Mouse (Mus musculus) forebrain, embryonic 13.5 days (tissue): ENCODE data around the gene Fbxo36. TPM values are rescaled to one million over a fixed set of nuclear protein-coding genes. Genes with fewer than 3 reads are reported as not detected.

ENCODE experiments used
- ATAC-seq: fragments of 200-750 bp; cut with Nextera tagmentation; 2 replicates; pipeline ENCODE4 v1.8.0; 2017
- H3K27ac ChIP-seq: fragments of 300-500 bp; sonication (generic); 2 replicates; pipeline ENCODE4 v1.5.1; 2015; ENCODE audit warnings: inconsistent platforms, mild to moderate bottlenecking, moderate library complexity
- H3K27me3 ChIP-seq: fragments of 300-500 bp; sonication (generic); 2 replicates; pipeline ENCODE4 v1.6.1; 2015; ENCODE audit warnings: mild to moderate bottlenecking, inconsistent platforms
- H3K36me3 ChIP-seq: fragments of 300-500 bp; sonication (generic); 2 replicates; pipeline ENCODE4 v1.6.1; 2015; ENCODE audit warnings: mild to moderate bottlenecking, inconsistent platforms; ENCODE audit not compliant: poor library complexity, severe bottlenecking
- H3K4me1 ChIP-seq: fragments of 300-500 bp; sonication (generic); 2 replicates; pipeline ENCODE4 v1.6.1; 2015; ENCODE audit warnings: inconsistent platforms
- H3K4me2 ChIP-seq: fragments of 300-500 bp; sonication (generic); 2 replicates; pipeline ENCODE4 v1.6.1; 2015; ENCODE audit warnings: inconsistent platforms, mild to moderate bottlenecking, moderate library complexity
- H3K4me3 ChIP-seq: fragments of 300-500 bp; sonication (generic); 2 replicates; pipeline ENCODE4 v1.5.1; 2015; ENCODE audit warnings: mild to moderate bottlenecking, inconsistent platforms
- H3K9ac ChIP-seq: fragments of 300-500 bp; sonication (generic); 2 replicates; pipeline ENCODE4 v1.6.1; 2015; ENCODE audit warnings: mild to moderate bottlenecking, inconsistent platforms
- H3K9me3 ChIP-seq: fragments of 300-500 bp; sonication (generic); replicated peaks from 2 replicates; pipeline ENCODE4 v1.6.1; 2016; ENCODE audit warnings: inconsistent platforms
- WGBS: fragments of 180-500 bp; shearing (Covaris S2); methylation state at CpG from one replicate; pipeline ENCODE4 v1.1.7; 2015; 5-methylcytosine and 5-hydroxymethylcytosine counted together
- polyA plus RNA-seq: library from polyadenylated mRNA; unstranded; fragments of >200 nt; fragmentation: Nextera tagmentation; extraction: Ambion mirVana; gene quantifications from 2 replicates; pipeline ENCODE4 v1.2.1, GENCODE M21; 2015

The Fbxo36 gene
- polyA plus RNA-seq, 1 experiment from 2014 or later, result 9.7 TPM

GRCm38 (mm10) chr1:84843366-84843765 lies 3.7 kb downstream of the Fbxo36 start:
- no peak overlapping the region for H3K4me2 ChIP-seq
- no peaks in the 10 kb centered on the region for H3K9me3 ChIP-seq
- H3K9ac ChIP-seq, result no peak overlapping the region
- 96% methylated on average over 2 of the region's 2 CpGs for WGBS
- peaks cover 6% of the 10 kb centered on the region; the same call in 1 of the 2 replicates for H3K36me3 ChIP-seq
- peaks cover 12% of the 10 kb centered on the region for H3K4me1 ChIP-seq
- no peak for ATAC-seq
- no peaks in the 10 kb centered on the region for H3K27me3 ChIP-seq
- no peak overlapping the region for H3K4me3 ChIP-seq
- H3K27ac ChIP-seq, result no peak overlapping the region

DNA sequence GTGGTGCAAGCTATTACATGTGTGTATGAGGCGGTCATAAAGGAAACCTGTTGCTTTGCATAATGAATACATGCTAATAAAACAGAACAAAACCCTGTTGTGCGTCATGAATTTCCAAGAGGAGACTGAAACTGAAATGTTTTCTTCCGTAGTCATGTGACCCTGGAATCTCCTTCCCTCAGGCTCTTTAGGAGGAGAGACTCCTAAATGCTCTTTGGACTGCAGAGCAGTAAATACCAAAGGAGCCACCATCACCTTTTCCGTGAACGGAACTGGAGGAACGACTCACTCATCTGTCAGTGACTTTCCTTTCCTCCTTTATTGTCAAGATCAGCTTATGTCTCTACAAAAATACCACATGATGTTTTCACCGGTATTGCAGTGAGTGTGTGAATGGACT lies 8.1 kb downstream of the Fbxo36 start:
- Histone ChIP-seq H3K27ac (no peak overlapping the region), H3K4me2 (no peak overlapping the region), H3K36me3 (peaks cover 6% of the 10 kb centered on the region; the same call in 1 of the 2 replicates), H3K4me1 (no peaks in the 10 kb centered on the region), H3K9me3 (no peaks in the 10 kb centered on the region), H3K4me3 (no peak overlapping the region), H3K9ac (no peak overlapping the region), H3K27me3 (no peaks in the 10 kb centered on the region)
- ATAC-seq, result no peak
- WGBS, result 97% methylated on average over 7 of the region's 7 CpGs

- ATAC-seq, result no peak
These were observed 8.7 kb downstream of the Fbxo36 start for GRCm38 (mm10) chr1:84848335-84848734.

GRCm38 (mm10) chr1:84848801-84849455 lies 9.3 kb downstream of the Fbxo36 start:
- Histone ChIP-seq H3K4me1 (no peaks in the 10 kb centered on the region), H3K27me3 (no peaks in the 10 kb centered on the region), H3K4me2 (no peak overlapping the region), H3K27ac (no peak overlapping the region), H3K36me3 (no peaks in the 10 kb centered on the region), H3K9ac (no peak overlapping the region), H3K9me3 (no peaks in the 10 kb centered on the region), H3K4me3 (no peak overlapping the region)
- ATAC-seq, result no peak
- 93% methylated on average over 6 of the region's 6 CpGs for WGBS

More at GRCm38 (mm10) chr1:84848335-84848734, 8.7 kb downstream of the Fbxo36 start:
- Histone ChIP-seq H3K9ac (no peak overlapping the region), H3K4me1 (no peaks in the 10 kb centered on the region), H3K27me3 (no peaks in the 10 kb centered on the region), H3K9me3 (no peaks in the 10 kb centered on the region), H3K36me3 (0 out of 2 replicates have a peak, but pooled peaks cover under 1% of the 10 kb centered on the region), H3K4me2 (no peak overlapping the region), H3K4me3 (no peak overlapping the region), H3K27ac (no peak overlapping the region)
- WGBS, result 93% methylated on average over 3 of the region's 3 CpGs

GRCm38 (mm10) chr1:84849804-84850203 lies 10.2 kb downstream of the Fbxo36 start:
- ATAC-seq, result no peak
- no peak overlapping the region for H3K4me3 ChIP-seq
- H3K4me1 ChIP-seq, result no peaks in the 10 kb centered on the region
- no peak overlapping the region for H3K4me2 ChIP-seq
- H3K9ac ChIP-seq, result no peak overlapping the region
- H3K27ac ChIP-seq, result no peak overlapping the region
- WGBS, result 95% methylated on average over 7 of the region's 7 CpGs
- H3K9me3 ChIP-seq, result no peaks in the 10 kb centered on the region
- H3K27me3 ChIP-seq, result no peaks in the 10 kb centered on the region
- H3K36me3 ChIP-seq, result no peaks in the 10 kb centered on the region

GRCm38 (mm10) chr1:84850471-84850870 lies 10.8 kb downstream of the Fbxo36 start:
- H3K27ac ChIP-seq, result no peak overlapping the region
- no peaks in the 10 kb centered on the region for H3K9me3 ChIP-seq
- no peak overlapping the region for H3K4me2 ChIP-seq
- no peaks in the 10 kb centered on the region for H3K36me3 ChIP-seq
- H3K27me3 ChIP-seq, result no peaks in the 10 kb centered on the region
- H3K4me3 ChIP-seq, result no peak overlapping the region
- 89% methylated on average over 7 of the region's 7 CpGs for WGBS
- no peak overlapping the region for H3K9ac ChIP-seq
- no peak for ATAC-seq
- H3K4me1 ChIP-seq, result no peaks in the 10 kb centered on the region

DNA sequence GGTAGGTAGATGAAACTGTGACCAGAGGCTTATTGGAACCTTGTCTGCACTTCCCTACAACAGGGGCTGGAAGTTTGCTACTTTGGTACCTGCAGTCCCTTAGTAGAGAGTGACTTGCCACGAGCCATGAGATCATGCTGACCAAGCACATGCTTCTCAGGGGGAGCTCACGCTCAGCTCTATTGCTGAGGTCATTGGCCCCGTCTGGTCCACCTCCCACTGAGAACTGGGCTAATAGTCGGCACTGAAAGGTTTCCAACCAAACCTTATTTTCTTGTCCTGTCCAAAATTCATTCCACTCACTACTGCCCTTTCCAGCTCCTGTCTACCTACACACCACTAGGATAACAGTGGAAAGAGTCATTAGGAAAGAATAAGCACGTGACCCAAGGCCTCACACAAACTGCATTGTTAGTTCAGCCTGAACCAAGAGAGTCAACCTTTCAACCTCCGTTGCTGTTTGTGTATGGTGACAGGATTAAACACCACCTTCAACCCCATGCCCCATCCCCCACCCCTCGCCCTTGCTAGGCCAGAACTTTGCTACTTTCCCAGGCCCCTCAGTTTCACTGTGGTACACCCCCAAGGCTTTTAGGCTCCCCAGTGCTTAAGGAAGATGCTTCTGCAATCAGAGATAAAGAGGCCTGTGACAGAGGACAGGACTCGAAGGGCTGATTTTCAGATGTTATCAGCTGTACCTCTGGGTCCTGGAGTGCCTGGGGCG lies 12.0 kb downstream of the Fbxo36 start:
- Histone ChIP-seq H3K36me3 (no peaks in the 10 kb centered on the region), H3K9ac (no peak overlapping the region), H3K4me1 (no peaks in the 10 kb centered on the region), H3K27me3 (no peaks in the 10 kb centered on the region), H3K9me3 (no peaks in the 10 kb centered on the region), H3K4me3 (no peak overlapping the region), H3K27ac (no peak overlapping the region), H3K4me2 (no peak overlapping the region)
- 26% methylated on average over 9 of the region's 9 CpGs for WGBS
- ATAC-seq, result no peak

DNA sequence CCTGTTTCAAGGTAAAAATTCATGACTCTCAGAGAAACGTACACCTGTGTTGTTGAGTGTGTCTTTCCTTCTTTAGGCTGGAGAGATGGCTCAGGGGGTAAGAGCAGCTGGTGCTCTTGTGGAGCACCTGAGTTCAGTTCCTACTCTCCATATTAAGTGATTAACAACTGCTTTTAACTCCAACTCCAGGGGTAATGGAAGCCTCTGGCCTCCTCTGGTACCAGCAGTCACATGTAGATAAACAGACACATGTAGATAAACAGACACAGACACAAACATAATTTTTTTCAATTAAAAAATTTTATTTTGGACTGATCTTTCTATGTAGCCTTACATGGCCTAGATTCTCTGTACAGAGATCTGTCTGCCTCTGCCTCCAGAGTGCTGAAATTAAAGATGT lies 14.1 kb downstream of the Fbxo36 start:
- Histone ChIP-seq H3K27me3 (no peaks in the 10 kb centered on the region), H3K4me3 (no peak overlapping the region), H3K4me1 (no peaks in the 10 kb centered on the region), H3K9ac (no peak overlapping the region), H3K4me2 (no peak overlapping the region), H3K36me3 (no peaks in the 10 kb centered on the region), H3K9me3 (no peaks in the 10 kb centered on the region), H3K27ac (no peak overlapping the region)
- ATAC-seq, result no peak
- 94% methylated on average over 1 of the region's 1 CpGs for WGBS

GRCm38 (mm10) chr1:84854966-84855365 lies 15.3 kb downstream of the Fbxo36 start:
- Histone ChIP-seq H3K36me3 (no peaks in the 10 kb centered on the region), H3K27ac (no peak overlapping the region), H3K9me3 (no peaks in the 10 kb centered on the region), H3K27me3 (no peaks in the 10 kb centered on the region), H3K4me2 (no peak overlapping the region), H3K4me1 (no peaks in the 10 kb centered on the region), H3K9ac (no peak overlapping the region), H3K4me3 (no peak overlapping the region)
- no peak for ATAC-seq
- 94% methylated on average over 2 of the region's 2 CpGs for WGBS

- ATAC-seq, result no peak
- Histone ChIP-seq H3K9ac (no peak overlapping the region), H3K4me3 (no peak overlapping the region), H3K4me1 (no peaks in the 10 kb centered on the region), H3K36me3 (no peaks in the 10 kb centered on the region), H3K4me2 (no peak overlapping the region), H3K27ac (no peak overlapping the region), H3K27me3 (no peaks in the 10 kb centered on the region), H3K9me3 (no peaks in the 10 kb centered on the region)
- WGBS, result 81% methylated on average over 2 of the region's 2 CpGs
These were observed 16.1 kb downstream of the Fbxo36 start for GRCm38 (mm10) chr1:84855756-84856155.

DNA sequence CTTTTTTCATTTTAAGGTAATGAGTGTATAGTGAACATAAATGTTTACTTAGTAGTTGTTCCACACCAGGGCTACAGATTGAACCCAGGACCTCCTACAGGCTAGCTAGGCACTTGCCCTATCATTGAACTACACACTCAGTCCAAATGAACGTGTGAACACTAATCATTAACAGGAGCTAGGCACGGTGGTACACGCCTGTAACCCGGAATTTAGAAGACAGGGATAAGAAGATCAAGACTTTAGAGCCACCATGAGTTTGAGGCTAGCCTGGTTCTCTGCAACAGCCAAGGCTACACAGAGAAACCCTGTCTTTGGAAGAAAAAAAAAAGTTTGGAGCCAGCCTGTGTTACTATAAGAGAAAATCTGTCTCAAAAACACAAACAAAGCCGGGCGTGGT lies 20.0 kb downstream of the Fbxo36 start:
- H3K4me2 ChIP-seq, result no peak overlapping the region
- H3K27ac ChIP-seq, result no peak overlapping the region
- H3K9me3 ChIP-seq, result no peaks in the 10 kb centered on the region
- H3K36me3 ChIP-seq, result no peaks in the 10 kb centered on the region
- H3K4me1 ChIP-seq, result no peaks in the 10 kb centered on the region
- no peak overlapping the region for H3K4me3 ChIP-seq
- no peak overlapping the region for H3K9ac ChIP-seq
- ATAC-seq, result no peak
- WGBS, result 91% methylated on average over 6 of the region's 6 CpGs
- no peaks in the 10 kb centered on the region for H3K27me3 ChIP-seq

GRCm38 (mm10) chr1:84860360-84861254 lies 21.0 kb downstream of the Fbxo36 start:
- no peak for ATAC-seq
- Histone ChIP-seq H3K27me3 (no peaks in the 10 kb centered on the region), H3K4me3 (no peak overlapping the region), H3K4me1 (no peaks in the 10 kb centered on the region), H3K4me2 (no peak overlapping the region), H3K9me3 (no peaks in the 10 kb centered on the region), H3K36me3 (no peaks in the 10 kb centered on the region), H3K27ac (no peak overlapping the region), H3K9ac (no peak overlapping the region)
- 84% methylated on average over 10 of the region's 10 CpGs for WGBS
